Mouse (Mus musculus) heart, postnatal 0 days (tissue): ENCODE results near the gene Egflam. TPM values are rescaled to one million over a fixed set of nuclear protein-coding genes. Genes with fewer than 3 reads are reported as not detected.

Experiments
- ATAC-seq: fragments of 200-750 bp; cut with Nextera tagmentation; 2 replicates; pipeline ENCODE4 v1.8.0; 2017; ENCODE audit warnings: low read depth, moderate number of reproducible peaks, moderate library complexity; ENCODE audit not compliant: insufficient read depth
- DNase-seq: peaks from one replicate; pipeline ENCODE4 v3.0.0-alpha.2; 2016; ENCODE audit warnings: low spot score
- H3K27ac ChIP-seq: fragments of 300-500 bp; sonication (generic); 2 replicates; pipeline ENCODE4 v1.5.1; 2014; ENCODE audit warnings: low read depth, mild to moderate bottlenecking
- H3K27me3 ChIP-seq: fragments of 300-500 bp; sonication (generic); 2 replicates; pipeline ENCODE4 v1.6.1; 2014; ENCODE audit warnings: low read length, mixed read lengths; ENCODE audit not compliant: control insufficient read depth, insufficient read depth
- H3K36me3 ChIP-seq: fragments of 300-500 bp; sonication (generic); replicated peaks from 2 replicates; pipeline ENCODE4 v1.6.1; 2014; ENCODE audit warnings: low read length, mixed read lengths; ENCODE audit not compliant: control insufficient read depth, insufficient read depth
- H3K4me1 ChIP-seq: fragments of 300-500 bp; sonication (generic); 2 replicates; pipeline ENCODE4 v1.6.1; 2014; ENCODE audit warnings: antibody characterized with exemption; ENCODE audit not compliant: control insufficient read depth, insufficient read depth
- H3K4me2 ChIP-seq: fragments of 300-500 bp; sonication (generic); 2 replicates; pipeline ENCODE4 v1.6.1; 2014; ENCODE audit warnings: low read depth, mild to moderate bottlenecking, low read length, moderate library complexity
- H3K4me3 ChIP-seq: fragments of 300-500 bp; sonication (generic); 2 replicates; pipeline ENCODE4 v1.5.1; 2014; ENCODE audit warnings: low read depth, low read length
- H3K9ac ChIP-seq: fragments of 300-500 bp; sonication (generic); replicated peaks from 2 replicates; pipeline ENCODE4 v1.6.1; 2014; ENCODE audit warnings: low read depth, low read length, mixed read lengths
- H3K9me3 ChIP-seq: fragments of 300-500 bp; sonication (generic); replicated peaks from 2 replicates; pipeline ENCODE4 v1.6.1; 2016; ENCODE audit warnings: low read length; ENCODE audit not compliant: control insufficient read depth
- CTCF ChIP-seq: IDR thresholded peaks from 2 replicates; pipeline ENCODE4 v1.5.1; 2016; ENCODE audit warnings: antibody characterized with exemption, control low read depth, low read depth
- EP300 ChIP-seq: IDR thresholded peaks from 2 replicates; pipeline ENCODE4 v1.6.1; 2016; ENCODE audit warnings: antibody characterized with exemption, low read depth
- whole genome bisulfite sequencing: fragments of 180-500 bp; shearing (Covaris S2); extraction: QIAGEN DNeasy Blood & Tissue Kit; methylation state at CpG from one replicate; pipeline ENCODE4 v1.1.7; 2014; 5-methylcytosine and 5-hydroxymethylcytosine counted together
- polyA plus RNA-seq: library from polyadenylated mRNA; unstranded; fragments of >200 nt; fragmentation: Nextera tagmentation; extraction: Ambion mirVana; gene quantifications from 2 replicates; pipeline ENCODE4 v1.2.1, GENCODE M21; 2015
- total RNA-seq: library from RNA; depleted of rRNA; stranded (reverse); fragments of >200 nt; gene quantifications from 2 replicates; pipeline ENCODE4 v1.2.3, GENCODE M21; 2014; ENCODE audit warnings: low replicate concordance

Egflam gene
- total and polyA plus RNA-seq, 2 experiments from 2014 or later = 2.8 to 10.2 TPM

DNA sequence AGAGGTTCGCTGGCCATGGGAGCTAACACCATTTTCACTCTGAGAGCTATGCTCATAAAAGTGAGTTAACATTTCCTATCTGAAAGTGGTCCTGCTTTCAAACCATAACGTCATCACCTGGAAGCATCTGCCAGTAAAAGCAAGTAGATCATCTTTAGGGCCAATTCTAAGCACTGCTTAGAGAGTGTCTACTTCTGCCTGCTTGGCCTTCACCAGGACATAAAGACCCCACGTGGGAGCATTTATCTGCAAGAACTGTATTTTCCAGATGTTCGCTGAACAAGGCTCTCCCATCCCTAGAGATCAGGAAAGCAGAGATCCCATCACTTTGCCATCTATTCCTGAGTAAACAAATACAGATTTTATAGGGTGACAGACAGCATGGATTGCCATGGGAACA, 108.2 kb downstream of the Egflam start:
- no peak for ATAC-seq
- no peak for DNase-seq
- 75% methylated on average over 4 of the region's 4 CpGs for WGBS

DNA sequence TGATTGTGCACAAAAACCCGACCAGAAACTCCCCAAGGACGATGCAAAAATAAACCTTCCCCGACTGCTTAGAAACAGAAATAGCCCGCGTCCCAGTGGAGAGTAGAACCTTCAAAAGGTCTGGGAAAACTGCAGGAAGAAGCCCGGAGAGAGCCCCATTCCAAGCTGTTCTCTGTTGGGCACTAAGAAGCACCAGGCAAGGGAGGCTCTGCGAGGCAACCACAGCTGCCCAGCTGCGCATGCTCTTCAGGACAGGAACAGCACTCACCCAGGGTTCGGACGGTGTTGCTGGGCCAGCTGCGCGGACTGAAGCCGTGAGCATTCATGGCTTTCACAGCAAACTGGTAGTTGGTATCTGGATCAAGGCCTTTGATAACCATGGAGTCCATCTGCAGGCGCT, 108.7 kb downstream of the Egflam start:
- no peaks in the 10 kb centered on the region for H3K27me3 ChIP-seq
- DNase-seq = no peak
- no peak overlapping the region for H3K27ac ChIP-seq

More for the DNA sequence above, 108.2 kb downstream of the Egflam start:
- H3K9me3 ChIP-seq = no peaks in the 10 kb centered on the region
- no peaks in the 10 kb centered on the region for H3K27me3 ChIP-seq
- H3K27ac ChIP-seq = no peak overlapping the region
- no peak for TF ChIP-seq EP300
- TF ChIP-seq CTCF = no peak
- no peak overlapping the region for H3K9ac ChIP-seq
- no peaks in the 10 kb centered on the region for H3K4me1 ChIP-seq
- H3K4me2 ChIP-seq = no peak overlapping the region
- no peaks in the 10 kb centered on the region for H3K36me3 ChIP-seq
- H3K4me3 ChIP-seq = no peak overlapping the region

DNA sequence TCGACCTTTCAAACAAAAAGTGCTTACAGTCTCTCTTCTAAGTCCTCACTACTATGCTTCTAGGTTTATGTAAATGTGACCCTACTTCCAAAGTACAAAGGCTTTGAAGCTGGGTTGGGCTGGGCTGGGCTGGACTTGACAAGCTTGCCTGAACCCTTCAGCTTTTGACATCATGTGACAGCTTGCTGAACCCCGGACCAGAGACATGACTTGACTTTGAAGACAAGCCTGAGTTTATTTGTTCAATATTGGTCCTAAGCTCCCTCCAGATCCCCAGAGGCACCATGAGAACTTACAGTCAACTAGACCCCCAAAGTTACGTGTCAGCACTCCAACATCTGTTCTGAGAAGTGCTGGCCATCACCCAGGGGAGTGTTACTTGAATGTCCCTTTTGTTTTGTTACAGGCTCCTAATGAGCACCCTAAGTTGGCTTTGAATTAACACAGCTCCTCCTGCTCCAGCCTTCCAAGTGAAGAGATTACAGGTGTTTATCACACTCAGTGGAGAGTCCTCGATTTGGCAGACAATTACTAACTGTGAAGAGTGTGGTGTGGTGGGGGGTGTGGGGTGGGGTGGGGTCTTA, 109.3 kb downstream of the Egflam start:
- no peak for TF ChIP-seq CTCF
- TF ChIP-seq EP300 = no peak
- WGBS = 37% methylated on average over 4 of the region's 4 CpGs
- Histone ChIP-seq H3K9ac (no peak overlapping the region), H3K27me3 (no peaks in the 10 kb centered on the region), H3K27ac (no peak overlapping the region), H3K36me3 (no peaks in the 10 kb centered on the region), H3K9me3 (no peaks in the 10 kb centered on the region), H3K4me2 (no peak overlapping the region; the same call in 1 of the 2 replicates), H3K4me1 (no peaks in the 10 kb centered on the region), H3K4me3 (no peak overlapping the region)
- DNase-seq = no peak
- ATAC-seq = no peak

More for the DNA sequence above, 108.7 kb downstream of the Egflam start:
- no peaks in the 10 kb centered on the region for H3K9me3 ChIP-seq
- H3K4me1 ChIP-seq = no peaks in the 10 kb centered on the region
- no peak for ATAC-seq
- H3K36me3 ChIP-seq = no peaks in the 10 kb centered on the region
- no peak overlapping the region for H3K4me3 ChIP-seq
- 29% methylated on average over 14 of the region's 14 CpGs for WGBS
- TF ChIP-seq EP300 (no peak), CTCF (no peak)
- no peak overlapping the region; the same call in 1 of the 2 replicates for H3K4me2 ChIP-seq
- H3K9ac ChIP-seq = no peak overlapping the region

DNA sequence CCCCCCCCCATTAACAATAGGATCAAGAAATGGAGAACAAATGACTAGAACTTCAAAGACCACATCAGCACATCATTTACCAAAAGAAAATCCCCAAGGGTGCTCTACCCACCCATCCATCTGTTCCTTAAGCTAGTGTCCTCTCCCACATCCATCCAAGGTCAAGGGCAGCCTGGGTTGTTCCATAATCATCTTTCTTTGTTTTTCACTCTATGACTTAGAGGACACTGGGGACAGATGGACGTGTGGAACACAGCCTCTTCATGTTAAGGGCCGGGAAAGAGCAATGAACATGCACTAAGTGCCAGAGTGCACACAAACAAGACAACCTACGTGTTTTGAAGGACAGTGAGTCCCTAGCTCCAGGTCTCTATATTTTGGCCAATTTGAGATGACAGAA, 110.3 kb downstream of the Egflam start:
- Histone ChIP-seq H3K4me1 (no peaks in the 10 kb centered on the region), H3K4me2 (no peak overlapping the region)
- 70% methylated on average over 3 of the region's 3 CpGs for whole genome bisulfite sequencing

DNA sequence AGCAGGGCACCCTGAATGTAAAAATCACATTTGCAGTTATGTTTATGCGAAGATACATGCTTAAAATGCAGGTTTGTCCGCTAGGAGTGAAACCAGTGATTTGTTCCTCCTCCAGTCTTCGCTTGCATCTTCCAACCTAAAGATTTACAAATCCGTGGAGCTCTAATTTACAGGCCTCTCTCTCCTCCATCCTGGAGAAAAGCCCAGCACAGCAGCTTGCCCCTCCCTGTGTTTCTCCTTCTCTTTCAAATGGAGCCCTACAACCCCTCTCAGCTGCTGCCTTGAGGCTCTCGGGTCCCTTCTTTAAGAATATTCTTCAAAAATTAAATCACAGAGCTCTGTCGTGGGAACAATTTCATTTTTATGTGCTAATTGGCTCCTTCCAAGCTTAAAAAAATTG, 116.6 kb downstream of the Egflam start:
- TF ChIP-seq CTCF (no peak), EP300 (no peak)
- no peak overlapping the region for H3K27ac ChIP-seq
- no peaks in the 10 kb centered on the region for H3K9me3 ChIP-seq
- 80% methylated on average over 6 of the region's 6 CpGs for WGBS
- no peak overlapping the region for H3K4me2 ChIP-seq
- no peaks in the 10 kb centered on the region for H3K36me3 ChIP-seq
- no peak for DNase-seq
- H3K4me1 ChIP-seq = no peaks in the 10 kb centered on the region
- no peaks in the 10 kb centered on the region for H3K27me3 ChIP-seq
- no peak overlapping the region for H3K9ac ChIP-seq
- no peak for ATAC-seq
- no peak overlapping the region for H3K4me3 ChIP-seq

More for the DNA sequence above, 110.3 kb downstream of the Egflam start:
- H3K9me3 ChIP-seq = no peaks in the 10 kb centered on the region
- DNase-seq (no peak), ATAC-seq (no peak)
- no peak overlapping the region for H3K9ac ChIP-seq
- no peak for TF ChIP-seq CTCF
- TF ChIP-seq EP300 = no peak
- H3K27ac ChIP-seq = no peak overlapping the region
- H3K4me3 ChIP-seq = no peak overlapping the region
- H3K36me3 ChIP-seq = no peaks in the 10 kb centered on the region
- H3K27me3 ChIP-seq = no peaks in the 10 kb centered on the region

DNA sequence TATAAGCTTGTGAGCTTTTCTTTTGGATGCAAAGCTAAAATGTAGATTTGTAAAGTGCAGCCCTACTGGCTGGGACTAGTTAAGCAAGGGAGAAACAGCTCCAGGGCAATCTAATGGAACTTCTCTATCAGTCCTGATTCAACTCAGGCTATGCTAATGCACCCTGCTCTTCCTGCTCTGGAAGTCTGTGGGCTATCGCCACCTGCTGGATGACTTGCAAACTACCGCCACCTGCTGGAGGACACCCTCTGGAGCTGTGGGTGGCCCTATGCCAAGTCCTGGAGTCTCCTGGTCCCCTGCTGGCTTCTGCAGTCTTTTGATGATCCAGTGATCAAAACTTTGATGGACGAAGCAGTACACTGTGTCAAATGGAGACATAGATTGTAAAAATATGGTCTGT, 134.4 kb downstream of the Egflam start:
- 6% methylated on average over 3 of the region's 3 CpGs for WGBS
- H3K27ac ChIP-seq = no peak overlapping the region
- H3K27me3 ChIP-seq = no peaks in the 10 kb centered on the region
- peak; percentile 53 for ATAC-seq
- TF ChIP-seq CTCF (peak; percentile 98), EP300 (no peak)
- H3K4me1 ChIP-seq = no peaks in the 10 kb centered on the region
- H3K36me3 ChIP-seq = no peaks in the 10 kb centered on the region
- H3K9me3 ChIP-seq = no peaks in the 10 kb centered on the region
- H3K9ac ChIP-seq = no peak overlapping the region
- no peak overlapping the region for H3K4me2 ChIP-seq
- no peak overlapping the region for H3K4me3 ChIP-seq
- DNase-seq = peak; percentile 63
